Mouse (Mus musculus): Measurements from ENCODE around the gene P2ry6. TPM values are rescaled to one million over a fixed set of nuclear protein-coding genes. Genes with fewer than 3 reads are reported as not detected.

Gene P2ry6
- polyA plus RNA-seq, 1 experiment from 2014 or later, result 10.9 TPM

DNA sequence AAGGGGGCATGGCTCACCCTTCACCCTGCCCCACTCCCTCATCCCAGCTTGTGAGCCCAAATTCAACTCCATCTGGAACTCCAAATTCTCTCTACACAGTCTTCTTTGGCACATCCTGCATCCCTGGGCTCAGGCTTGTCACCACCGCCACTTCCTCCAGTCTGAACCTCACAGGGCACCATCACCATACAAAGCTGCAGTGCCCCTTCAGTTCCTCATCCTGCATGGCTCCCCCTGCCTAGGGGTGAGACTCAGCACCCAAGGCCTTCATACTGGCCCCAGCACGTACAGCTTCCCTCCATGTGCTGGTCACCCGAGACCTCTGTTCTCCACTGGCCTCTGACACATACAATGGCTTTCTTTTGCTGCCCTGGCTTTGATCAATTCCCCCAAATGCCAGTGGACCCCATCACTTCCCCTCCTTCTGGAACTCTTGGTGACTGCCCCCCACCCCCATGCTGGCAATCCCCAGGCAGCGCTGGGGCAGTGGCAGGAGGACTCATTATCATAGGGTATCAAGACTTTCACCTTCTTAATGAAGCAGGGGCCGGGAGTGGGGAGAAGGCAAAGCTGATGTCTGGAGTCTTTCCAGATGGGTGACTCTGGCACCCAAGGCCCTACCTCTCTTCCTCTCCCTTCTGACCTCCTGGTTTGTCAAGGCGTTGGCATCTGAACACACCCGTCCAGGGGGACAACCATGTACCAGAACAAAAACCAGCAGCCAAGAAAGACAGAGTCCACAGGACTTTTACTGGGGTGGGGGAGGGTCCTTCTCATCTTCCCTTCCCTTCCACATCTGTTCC lies 55.2 kb downstream of the P2ry6 start:
- no peak; the same call in 1 of the 2 replicates for ATAC-seq (ENCODE audit: insufficient read depth)
- Histone ChIP-seq H3K4me3 (ENCODE audit: low read depth, low read length) (0 out of 2 replicates have a peak overlapping the region, but pooled peaks have one; percentile 6), H3K36me3 (ENCODE audit: insufficient read depth) (peaks cover 82% of the 10 kb centered on the region), H3K27me3 (ENCODE audit: insufficient read depth, low read length) (no peaks in the 10 kb centered on the region), H3K9ac (no peak overlapping the region), H3K9me3 (ENCODE audit: low read depth, low read length) (no peaks in the 10 kb centered on the region), H3K27ac (ENCODE audit: low read depth) (peak overlapping the region; percentile 86), H3K4me2 (peak overlapping the region; percentile 46), H3K4me1 (ENCODE audit: insufficient read depth) (peaks cover 57% of the 10 kb centered on the region)
- WGBS, result 28% methylated on average over 7 of the region's 7 CpGs
- no peak for TF ChIP-seq CTCF (IDR thresholded peaks at IDR 0.05; ENCODE audit: low read depth)
- no peak for DNase-seq

GRCm38 (mm10) chr7:100918176-100918575 lies 56.3 kb downstream of the P2ry6 start:
- no peak for ATAC-seq (ENCODE audit: insufficient read depth)
- Histone ChIP-seq H3K9me3 (ENCODE audit: low read depth, low read length) (no peaks in the 10 kb centered on the region), H3K27me3 (ENCODE audit: insufficient read depth, low read length) (no peaks in the 10 kb centered on the region), H3K4me1 (ENCODE audit: insufficient read depth) (peaks cover 48% of the 10 kb centered on the region), H3K4me3 (ENCODE audit: low read depth, low read length) (peak overlapping the region; percentile 13; the same call in 1 of the 2 replicates), H3K36me3 (ENCODE audit: insufficient read depth) (peaks cover 81% of the 10 kb centered on the region), H3K9ac (peak overlapping the region; percentile 45), H3K27ac (ENCODE audit: low read depth) (peak overlapping the region; percentile 86), H3K4me2 (peak overlapping the region; percentile 45)
- peak; percentile 81 for DNase-seq
- no peak for TF ChIP-seq CTCF (IDR thresholded peaks at IDR 0.05; ENCODE audit: low read depth)
- WGBS, result 9% methylated on average over 9 of the region's 9 CpGs

GRCm38 (mm10) chr7:100917751-100918150 lies 56.7 kb downstream of the P2ry6 start:
- no peaks in the 10 kb centered on the region for H3K9me3 ChIP-seq (ENCODE audit: low read depth, low read length)
- peaks cover 77% of the 10 kb centered on the region for H3K36me3 ChIP-seq (ENCODE audit: insufficient read depth)
- peak overlapping the region; percentile 45 for H3K9ac ChIP-seq
- H3K27ac ChIP-seq (ENCODE audit: low read depth), result peak overlapping the region; percentile 86
- no peak for TF ChIP-seq CTCF (IDR thresholded peaks at IDR 0.05; ENCODE audit: low read depth)
- peaks cover 45% of the 10 kb centered on the region for H3K4me1 ChIP-seq (ENCODE audit: insufficient read depth)
- peak overlapping the region; percentile 45 for H3K4me2 ChIP-seq
- 46% methylated on average over 6 of the region's 6 CpGs for WGBS
- H3K4me3 ChIP-seq (ENCODE audit: low read depth, low read length), result no peak overlapping the region
- DNase-seq (no peak), ATAC-seq (ENCODE audit: insufficient read depth) (no peak)
- no peaks in the 10 kb centered on the region for H3K27me3 ChIP-seq (ENCODE audit: insufficient read depth, low read length)

- Histone ChIP-seq H3K27me3 (ENCODE audit: insufficient read depth, low read length) (no peaks in the 10 kb centered on the region), H3K9me3 (ENCODE audit: low read depth, low read length) (no peaks in the 10 kb centered on the region), H3K4me3 (ENCODE audit: low read depth, low read length) (no peak overlapping the region), H3K36me3 (ENCODE audit: insufficient read depth) (peaks cover 65% of the 10 kb centered on the region), H3K4me1 (ENCODE audit: insufficient read depth) (peaks cover 47% of the 10 kb centered on the region), H3K27ac (ENCODE audit: low read depth) (no peak overlapping the region; the same call in 1 of the 2 replicates), H3K4me2 (no peak overlapping the region), H3K9ac (no peak overlapping the region)
- TF ChIP-seq CTCF (IDR thresholded peaks at IDR 0.05; ENCODE audit: low read depth), result no peak
- DNase-seq, result no peak
- no peak for ATAC-seq (ENCODE audit: insufficient read depth)
- 60% methylated on average over 6 of the region's 6 CpGs for WGBS
Observed at GRCm38 (mm10) chr7:100916526-100916925, 57.9 kb downstream of the P2ry6 start.

GRCm38 (mm10) chr7:100915204-100915603 lies 59.2 kb downstream of the P2ry6 start:
- no peak for ATAC-seq (ENCODE audit: insufficient read depth)
- Histone ChIP-seq H3K4me3 (ENCODE audit: low read depth, low read length) (no peak overlapping the region), H3K36me3 (ENCODE audit: insufficient read depth) (peaks cover 54% of the 10 kb centered on the region), H3K4me1 (ENCODE audit: insufficient read depth) (peaks cover 51% of the 10 kb centered on the region), H3K9ac (no peak overlapping the region), H3K4me2 (no peak overlapping the region), H3K27me3 (ENCODE audit: insufficient read depth, low read length) (no peaks in the 10 kb centered on the region), H3K9me3 (ENCODE audit: low read depth, low read length) (no peaks in the 10 kb centered on the region), H3K27ac (ENCODE audit: low read depth) (no peak overlapping the region)
- no peak for DNase-seq
- TF ChIP-seq CTCF (IDR thresholded peaks at IDR 0.05; ENCODE audit: low read depth), result no peak
- WGBS, result 76% methylated on average over 5 of the region's 5 CpGs

GRCm38 (mm10) chr7:100911791-100912190 lies 62.7 kb downstream of the P2ry6 start:
- DNase-seq (no peak), ATAC-seq (ENCODE audit: insufficient read depth) (no peak)
- Histone ChIP-seq H3K27me3 (ENCODE audit: insufficient read depth, low read length) (no peaks in the 10 kb centered on the region), H3K4me3 (ENCODE audit: low read depth, low read length) (no peak overlapping the region), H3K4me1 (ENCODE audit: insufficient read depth) (peaks cover 32% of the 10 kb centered on the region), H3K4me2 (peak overlapping the region; percentile 34), H3K36me3 (ENCODE audit: insufficient read depth) (peaks cover 44% of the 10 kb centered on the region), H3K9ac (peak overlapping the region; percentile 7; the same call in 1 of the 2 replicates), H3K9me3 (ENCODE audit: low read depth, low read length) (no peaks in the 10 kb centered on the region), H3K27ac (ENCODE audit: low read depth) (peak overlapping the region; percentile 70; the same call in 1 of the 2 replicates)
- 26% methylated on average over 9 of the region's 9 CpGs for WGBS
- TF ChIP-seq CTCF (IDR thresholded peaks at IDR 0.05; ENCODE audit: low read depth), result no peak

- 13% methylated on average over 2 of the region's 2 CpGs for WGBS
- peak overlapping the region; percentile 70 for H3K27ac ChIP-seq (ENCODE audit: low read depth)
- no peak for TF ChIP-seq CTCF (IDR thresholded peaks at IDR 0.05; ENCODE audit: low read depth)
- peak overlapping the region; percentile 11; the same call in 1 of the 2 replicates for H3K9ac ChIP-seq
- peaks cover 39% of the 10 kb centered on the region for H3K36me3 ChIP-seq (ENCODE audit: insufficient read depth)
- H3K4me1 ChIP-seq (ENCODE audit: insufficient read depth), result peaks cover 29% of the 10 kb centered on the region
- H3K4me3 ChIP-seq (ENCODE audit: low read depth, low read length), result no peak overlapping the region
- H3K27me3 ChIP-seq (ENCODE audit: insufficient read depth, low read length), result no peaks in the 10 kb centered on the region
- ATAC-seq (ENCODE audit: insufficient read depth), result no peak; the same call in 1 of the 2 replicates
- peak overlapping the region; percentile 34 for H3K4me2 ChIP-seq
- H3K9me3 ChIP-seq (ENCODE audit: low read depth, low read length), result no peaks in the 10 kb centered on the region
- peak; percentile 60 for DNase-seq
Observed at GRCm38 (mm10) chr7:100911246-100911770, 63.1 kb downstream of the P2ry6 start.
